Mouse (Mus musculus) ES-E14 (cell line): Measurements from ENCODE around the gene Liph.

Source experiments
- MAFK ChIP-seq: IDR thresholded peaks from 2 replicates; pipeline ENCODE4 v1.6.1; 2014; ENCODE audit warnings: mild to moderate bottlenecking, low read depth, low read length, inconsistent platforms; ENCODE audit not compliant: insufficient read depth
- ZNF384 ChIP-seq: IDR thresholded peaks from 2 replicates; pipeline ENCODE4 v1.6.1; 2012; ENCODE audit warnings: low read depth, low read length, inconsistent platforms

GRCm38 (mm10) chr16:21991774-21992173 is 3.7 kb downstream of the Liph start:
- TF ChIP-seq MAFK (no peak), ZNF384 (no peak)
